Mouse (Mus musculus): ENCODE results near the gene Ncoa3.
"Not testable (repeated sequence)": the region's sequence is repeated elsewhere in the genome, so short reads cannot be mapped to it uniquely, and the experiment has no call there.

The Ncoa3 gene

GRCm38 (mm10) chr2:166079961-166080885, 87.8 kb downstream of the Ncoa3 start:
- DNase-seq (ENCODE audit: low spot score): no peak

GRCm38 (mm10) chr2:166080967-166081750, 88.7 kb downstream of the Ncoa3 start:
- no peak for DNase-seq (ENCODE audit: low spot score)

GRCm38 (mm10) chr2:166082193-166082592, 89.8 kb downstream of the Ncoa3 start:
- no peak for DNase-seq (ENCODE audit: low spot score)

GRCm38 (mm10) chr2:166082661-166083060, 90.2 kb downstream of the Ncoa3 start:
- no peak for DNase-seq (ENCODE audit: low spot score)

- DNase-seq (ENCODE audit: low spot score): no peak
These were observed 91.2 kb downstream of the Ncoa3 start for GRCm38 (mm10) chr2:166083542-166084031.

- no peak for DNase-seq (ENCODE audit: low spot score)
These were observed 91.7 kb downstream of the Ncoa3 start for GRCm38 (mm10) chr2:166084111-166084510.

GRCm38 (mm10) chr2:166084964-166085363, 92.5 kb downstream of the Ncoa3 start:
- not testable (repeated sequence) for DNase-seq (ENCODE audit: low spot score)

GRCm38 (mm10) chr2:166085780-166086179, 93.3 kb downstream of the Ncoa3 start:
- DNase-seq (ENCODE audit: low spot score): no peak

- DNase-seq (ENCODE audit: low spot score): no peak
These were observed 94.2 kb downstream of the Ncoa3 start for GRCm38 (mm10) chr2:166086457-166087233.

- DNase-seq (ENCODE audit: low spot score): no peak
These were observed 96.6 kb downstream of the Ncoa3 start for GRCm38 (mm10) chr2:166088991-166089390.

GRCm38 (mm10) chr2:166090131-166090581, 97.7 kb downstream of the Ncoa3 start:
- DNase-seq (ENCODE audit: low spot score): no peak

GRCm38 (mm10) chr2:166091599-166091998, 99.2 kb downstream of the Ncoa3 start:
- DNase-seq (ENCODE audit: low spot score): no peak

- DNase-seq (ENCODE audit: low spot score): no peak
These were observed 100.0 kb downstream of the Ncoa3 start for GRCm38 (mm10) chr2:166092412-166092811.

GRCm38 (mm10) chr2:166096300-166096699, 103.9 kb downstream of the Ncoa3 start:
- DNase-seq (ENCODE audit: low spot score): no peak

GRCm38 (mm10) chr2:166096834-166097233, 104.4 kb downstream of the Ncoa3 start:
- no peak for DNase-seq (ENCODE audit: low spot score)

- no peak for DNase-seq (ENCODE audit: low spot score)
These were observed 105.2 kb downstream of the Ncoa3 start for GRCm38 (mm10) chr2:166097443-166098291.

GRCm38 (mm10) chr2:166098292-166098933, 106.0 kb downstream of the Ncoa3 start:
- DNase-seq (ENCODE audit: low spot score): no peak

- DNase-seq (ENCODE audit: low spot score): peak; percentile 72
These were observed 108.2 kb downstream of the Ncoa3 start for GRCm38 (mm10) chr2:166100309-166101262.

- no peak for DNase-seq (ENCODE audit: low spot score)
These were observed 110.5 kb downstream of the Ncoa3 start for GRCm38 (mm10) chr2:166102893-166103292.
